Mouse (Mus musculus) B cell, adult 2 months (primary cell): Measurements from ENCODE around the gene Hoxb5.

Experiments used
- DNase-seq, 2 experiments: peaks; one replicate each; pipeline ENCODE4 v3.0.0; 2022

The Hoxb5 gene

DNA sequence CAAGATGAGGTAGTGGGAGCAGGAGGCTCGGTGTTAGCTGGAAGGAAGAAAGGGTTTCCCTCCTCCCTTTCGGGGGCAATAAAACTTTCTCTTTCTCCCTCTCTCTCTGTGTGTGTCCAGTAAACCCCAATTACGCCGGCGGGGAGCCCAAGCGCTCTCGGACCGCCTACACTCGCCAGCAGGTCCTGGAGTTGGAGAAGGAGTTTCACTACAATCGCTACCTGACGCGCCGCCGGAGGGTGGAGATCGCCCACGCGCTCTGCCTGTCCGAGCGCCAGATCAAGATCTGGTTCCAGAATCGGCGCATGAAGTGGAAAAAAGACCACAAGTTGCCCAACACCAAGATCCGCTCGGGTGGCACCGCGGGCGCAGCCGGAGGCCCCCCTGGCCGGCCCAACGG, 16.8 kb downstream of the Hoxb5 start:
- DNase-seq: peak in 1 of 2 experiments; percentile 34

DNA sequence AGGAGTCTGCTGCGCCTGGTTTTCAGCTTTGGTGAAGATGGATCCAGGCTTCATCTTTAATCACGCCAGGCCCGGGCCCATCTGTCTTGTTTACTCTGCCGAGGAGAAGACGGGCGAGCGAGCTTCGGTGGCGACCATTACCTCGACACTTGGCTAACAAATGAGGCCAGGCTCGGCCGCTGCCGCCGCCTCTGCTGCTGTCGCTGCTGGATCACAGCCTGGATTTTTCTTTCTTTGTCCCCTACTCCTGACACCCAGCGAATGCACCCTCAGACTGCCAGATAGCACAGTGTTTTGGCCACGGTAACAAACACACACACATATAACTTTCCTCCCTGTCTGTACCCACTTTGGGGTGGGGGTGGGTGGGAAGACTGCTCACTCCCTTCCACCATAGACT, 17.6 kb downstream of the Hoxb5 start:
- no peak for DNase-seq

DNA sequence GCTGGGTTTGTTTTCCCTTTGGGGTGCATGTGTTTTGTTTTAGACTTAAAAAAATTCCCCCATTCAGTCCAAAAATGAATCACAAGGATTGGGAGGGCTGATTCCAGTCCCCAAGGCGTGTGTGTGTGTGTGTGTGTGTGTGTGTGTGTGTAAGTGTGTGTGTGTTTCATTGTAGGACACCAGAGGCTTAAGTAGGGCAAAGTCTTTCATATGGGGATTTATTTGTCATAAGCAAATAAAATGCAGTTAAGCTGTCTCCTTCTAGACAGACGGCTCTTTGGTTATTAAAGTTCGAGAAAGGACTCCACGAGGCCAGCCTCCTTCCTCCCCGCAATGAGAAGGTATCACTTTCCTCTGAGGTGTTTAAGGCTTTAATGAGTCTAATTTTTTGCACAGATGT, 18.7 kb downstream of the Hoxb5 start:
- DNase-seq: no peak

DNA sequence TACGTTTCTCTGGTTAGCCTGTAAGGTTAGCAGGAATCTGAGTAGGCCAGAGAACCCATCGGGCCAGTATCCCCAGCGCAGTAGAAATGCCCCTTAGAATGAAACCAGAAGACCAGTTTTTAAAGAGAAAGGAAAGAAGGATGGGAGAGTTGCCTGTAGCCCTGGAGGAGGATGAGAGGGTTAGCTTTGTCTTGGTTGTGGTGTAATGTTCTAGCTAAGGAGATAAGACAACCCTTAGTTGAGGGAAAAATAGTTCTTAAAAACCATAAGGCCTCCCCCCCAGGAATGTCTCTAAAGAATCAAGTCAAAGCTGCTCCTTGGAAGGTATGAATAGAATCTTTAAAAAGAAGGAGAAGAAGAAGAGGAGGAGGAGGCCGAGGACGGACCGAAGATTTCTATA, 19.6 kb downstream of the Hoxb5 start:
- DNase-seq: no peak

DNA sequence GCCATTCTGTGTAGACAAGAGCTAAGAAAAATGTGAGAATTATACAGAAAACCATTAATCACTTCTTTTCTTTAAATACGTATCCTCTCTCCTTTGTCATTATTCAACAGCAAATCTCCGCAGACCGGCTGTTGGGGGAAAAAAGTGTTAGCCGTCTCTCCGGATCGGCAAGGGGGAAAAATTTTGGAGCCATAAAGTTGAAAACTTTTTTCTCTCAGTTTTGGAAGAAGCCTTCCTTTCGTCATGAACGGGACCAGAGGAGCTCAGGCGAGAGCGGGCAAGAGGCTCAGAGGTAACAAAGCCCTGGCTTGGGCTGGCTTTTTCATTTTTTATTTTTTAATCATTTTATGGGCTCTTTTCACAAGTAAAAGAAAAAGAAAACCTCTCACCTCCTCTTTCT, 20.0 kb downstream of the Hoxb5 start, which contains the start of gene Hoxb3:
Hoxb3 (plus strand) TSS at position 173 of the 400 bp plus-strand sequence.
- DNase-seq: no peak

DNA sequence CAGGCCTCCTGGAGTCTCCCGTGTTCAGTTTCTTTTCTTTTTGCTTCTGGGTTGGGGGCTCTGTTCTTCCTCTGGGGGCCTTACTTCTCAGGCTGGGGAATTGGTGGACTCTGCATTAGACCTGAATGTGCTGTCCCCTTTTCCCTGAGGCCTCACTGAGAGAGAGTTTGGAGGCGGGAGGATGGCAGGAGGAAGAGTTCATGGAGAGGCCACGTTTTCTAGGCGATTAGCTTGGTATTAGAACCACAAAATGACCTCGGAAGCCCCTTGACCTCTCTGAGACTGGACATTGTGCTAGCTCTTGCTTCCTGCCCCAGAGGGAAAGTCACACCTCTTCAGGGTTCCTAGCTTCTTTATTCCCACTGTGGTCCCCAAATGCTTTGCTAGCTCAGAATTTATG, 21.0 kb downstream of the Hoxb5 start:
- no peak for DNase-seq

DNA sequence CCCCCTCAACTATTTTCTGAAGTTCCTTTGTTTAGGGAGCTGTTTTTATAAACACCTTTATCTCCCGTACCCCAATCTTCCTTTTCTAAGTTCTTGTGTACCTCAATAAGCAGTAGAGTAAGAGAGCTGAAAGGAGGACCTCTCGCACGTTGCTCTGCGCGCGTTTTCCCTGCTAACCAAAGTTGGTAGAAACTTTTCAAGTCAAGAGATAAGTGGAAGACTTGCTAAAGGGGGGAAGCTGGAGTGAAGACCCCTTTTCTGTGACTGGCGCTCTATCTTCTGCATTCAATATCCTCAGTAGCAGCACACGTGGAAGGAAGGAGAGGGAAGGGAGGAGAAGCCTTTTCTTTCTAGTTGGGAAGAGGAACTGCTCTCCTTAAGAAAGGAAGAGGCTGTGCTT, 21.8 kb downstream of the Hoxb5 start:
- DNase-seq: no peak

DNA sequence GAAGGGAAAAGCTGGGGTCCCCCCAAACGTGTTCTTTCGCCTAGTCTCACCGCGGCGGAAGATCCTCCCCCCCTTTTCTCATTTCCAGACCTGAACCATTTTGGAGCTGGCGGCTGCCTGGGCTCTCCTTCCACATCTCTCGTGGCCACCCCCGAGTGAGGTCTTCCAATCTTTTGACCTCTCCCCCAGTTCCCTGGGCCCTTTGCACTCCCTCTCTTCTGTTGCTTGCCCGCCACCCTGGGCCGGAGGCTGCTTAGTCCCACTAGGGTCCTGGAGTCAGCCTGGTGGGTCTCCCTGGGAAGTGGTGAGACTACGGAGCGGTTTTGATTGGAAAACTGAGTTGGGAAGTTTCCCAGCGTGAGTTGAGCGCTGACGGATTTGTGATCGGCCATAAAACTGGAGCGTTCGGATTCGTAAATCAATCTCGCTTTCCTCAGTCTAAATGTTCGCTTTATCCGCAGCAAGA, 22.6 kb downstream of the Hoxb5 start:
- no peak for DNase-seq

DNA sequence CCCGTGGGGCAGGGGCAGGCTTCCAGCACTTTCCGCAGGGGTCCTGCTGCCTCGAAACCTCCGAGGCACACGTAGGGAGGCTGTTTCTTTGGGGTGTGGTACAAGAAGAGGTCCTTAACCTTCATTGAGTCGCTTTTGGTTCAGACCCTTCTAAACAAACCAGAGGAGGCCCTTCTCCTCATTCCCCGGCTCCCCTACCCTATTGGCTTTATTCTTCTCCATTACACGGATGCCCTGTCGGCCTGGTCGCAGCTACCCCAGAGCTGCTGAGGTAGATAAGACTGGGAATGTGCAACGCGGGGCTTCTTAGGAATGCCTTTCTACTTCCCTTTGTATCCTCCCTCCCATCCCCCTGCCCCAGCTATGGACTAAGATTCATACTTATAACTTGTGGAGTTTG, 23.6 kb downstream of the Hoxb5 start:
- no peak for DNase-seq

DNA sequence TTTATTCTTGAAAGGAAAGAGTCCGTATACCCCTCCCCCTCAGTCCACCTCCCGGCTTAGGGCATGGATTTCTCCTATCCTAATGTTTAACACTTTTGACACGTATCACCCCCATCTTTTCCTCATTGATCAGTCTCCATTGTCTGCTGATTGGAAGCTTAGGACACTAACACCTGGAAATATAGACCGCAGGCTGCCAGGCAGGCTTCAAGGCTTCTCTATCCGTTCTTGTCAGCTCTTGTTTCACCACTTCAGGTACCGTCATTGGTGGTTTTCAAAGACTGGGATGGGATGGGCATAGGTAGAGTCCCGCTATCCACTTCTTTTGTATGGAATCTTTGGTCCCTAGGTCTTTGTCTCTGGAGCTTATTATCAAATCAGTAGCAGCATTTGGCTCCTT, 24.0 kb downstream of the Hoxb5 start:
- no peak for DNase-seq

DNA sequence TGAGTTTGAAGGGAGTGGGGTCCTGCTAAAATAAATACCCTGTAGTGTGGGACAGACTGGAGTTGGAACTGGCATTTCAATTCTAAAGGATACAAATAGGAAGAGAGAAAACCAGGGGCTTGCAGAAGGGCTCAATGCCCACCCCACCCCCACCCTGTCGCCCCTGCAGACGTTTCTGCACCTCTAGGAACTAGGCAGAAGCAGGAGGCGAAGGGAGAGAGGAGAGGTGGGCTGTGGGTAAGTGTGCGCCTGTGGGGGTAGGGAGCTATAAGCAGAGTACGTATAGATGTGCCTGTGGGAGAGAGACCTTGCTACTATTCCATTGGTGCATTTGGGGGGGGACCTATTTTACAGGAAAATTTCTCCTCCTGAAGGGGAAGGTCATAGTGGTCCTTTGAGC, 24.6 kb downstream of the Hoxb5 start:
- no peak for DNase-seq

DNA sequence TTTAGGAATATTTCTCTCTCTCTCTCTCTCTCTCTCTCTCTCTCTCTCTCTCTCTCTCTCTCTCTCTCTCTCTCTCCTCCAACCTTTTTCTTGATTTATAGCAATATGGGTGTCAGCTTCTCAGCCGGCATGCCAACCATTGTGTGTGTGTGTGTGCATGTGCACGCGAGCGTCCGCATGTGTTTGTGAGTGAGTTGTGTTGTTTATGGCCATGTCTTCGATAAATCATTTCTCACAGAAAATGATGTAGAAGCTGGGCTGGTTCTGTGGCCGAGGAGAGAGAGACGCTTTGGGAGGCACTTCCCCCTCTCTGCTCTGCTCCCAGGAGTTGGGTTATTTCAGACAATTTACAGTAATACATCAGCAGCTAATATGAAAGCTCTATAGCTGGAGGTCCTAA, 25.5 kb downstream of the Hoxb5 start:
- DNase-seq: no peak

DNA sequence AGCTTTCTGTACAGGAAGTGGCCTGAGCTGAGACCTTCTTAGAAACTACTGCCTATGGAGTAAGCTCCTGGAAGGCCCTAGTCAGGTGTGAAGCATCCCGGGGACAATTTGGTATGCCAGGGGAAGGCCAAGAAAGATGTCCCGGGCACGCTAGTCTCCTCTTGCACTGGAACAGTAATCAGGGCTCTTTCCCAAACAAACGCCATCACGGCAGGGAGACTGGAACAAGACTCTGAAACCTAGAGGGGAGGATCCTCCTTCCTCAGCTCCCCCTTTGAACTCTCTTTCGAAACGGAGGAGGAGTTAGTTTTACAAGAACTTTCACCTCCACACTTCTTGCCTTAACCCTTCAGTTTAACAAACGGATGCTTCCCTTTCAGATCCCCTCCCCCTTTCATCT, 29.0 kb downstream of the Hoxb5 start:
- DNase-seq: no peak

DNA sequence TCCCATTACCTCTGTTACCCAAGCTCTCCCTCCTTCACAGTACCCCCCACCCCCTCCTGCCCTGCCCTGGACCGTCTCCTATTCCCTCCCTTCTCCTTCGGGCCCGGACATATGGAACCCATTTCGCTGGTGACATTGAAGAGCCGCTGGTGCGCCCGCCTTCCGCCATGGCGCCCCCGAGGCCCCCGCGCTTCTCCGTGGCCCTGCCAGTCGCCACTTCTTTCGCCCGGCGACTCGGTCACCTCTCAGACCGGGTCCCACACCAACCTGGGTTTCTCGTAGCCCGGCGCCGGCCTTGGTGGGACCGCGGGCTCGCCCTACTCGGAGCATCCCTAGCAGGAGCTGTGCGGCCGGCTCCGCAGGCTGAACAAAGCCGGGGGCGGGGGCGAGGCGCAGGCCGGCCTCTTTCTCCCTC, 29.5 kb downstream of the Hoxb5 start:
- DNase-seq: no peak

DNA sequence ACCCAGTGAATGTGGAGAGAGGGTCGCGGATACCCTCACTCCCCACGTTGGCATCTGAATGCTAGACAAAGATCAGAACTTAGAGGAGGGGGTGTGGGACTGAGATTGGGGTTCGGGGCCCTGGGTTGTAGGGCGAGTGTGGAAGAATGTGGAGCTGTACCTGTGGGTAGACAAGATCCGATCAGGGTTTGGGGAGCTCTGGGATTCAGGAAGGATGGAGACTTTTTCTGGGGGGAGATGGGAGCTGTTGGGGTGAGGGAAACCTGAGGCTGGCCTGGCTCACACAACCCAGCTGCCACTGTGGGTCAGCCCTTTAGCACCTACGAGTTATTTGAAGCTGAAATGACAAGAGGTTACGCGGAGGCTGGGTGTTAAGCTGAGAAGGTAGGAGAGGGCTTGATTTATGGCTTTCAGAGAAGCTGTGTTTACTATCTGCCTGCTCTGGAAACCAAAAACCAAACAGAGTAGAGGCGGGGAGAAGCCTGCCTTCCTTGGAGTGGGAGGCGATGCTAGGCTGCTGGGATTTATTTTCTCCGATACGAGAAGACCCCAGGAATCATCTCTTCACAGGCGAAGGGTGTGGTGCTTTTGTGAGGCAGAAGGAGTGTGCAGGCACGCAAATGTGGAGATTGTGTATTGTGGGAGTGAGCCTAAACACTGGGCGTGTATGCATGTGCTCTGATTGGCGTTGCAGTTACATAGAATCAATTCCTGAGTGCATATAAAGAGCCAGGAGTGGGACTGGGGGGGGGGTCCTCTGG, 30.3 kb downstream of the Hoxb5 start:
- DNase-seq: no peak

DNA sequence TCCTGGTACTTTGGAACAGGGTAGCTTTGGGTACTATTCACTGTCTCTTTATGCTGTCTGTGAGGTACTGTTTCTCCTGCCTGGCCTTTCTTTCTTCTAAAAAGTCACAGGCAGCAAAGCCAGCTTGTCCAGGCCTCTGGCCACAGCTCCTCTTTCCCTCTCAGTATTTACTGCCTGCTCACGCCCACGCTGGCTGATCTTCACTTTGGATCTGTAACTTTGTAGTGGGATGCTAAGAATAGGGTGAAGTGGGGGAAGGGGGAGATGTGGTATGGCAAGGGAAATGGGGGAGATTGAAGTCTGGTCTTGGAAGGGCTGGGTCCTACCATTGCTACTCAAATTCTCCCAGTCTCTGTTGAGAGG, 30.8 kb downstream of the Hoxb5 start:
- no peak for DNase-seq

DNA sequence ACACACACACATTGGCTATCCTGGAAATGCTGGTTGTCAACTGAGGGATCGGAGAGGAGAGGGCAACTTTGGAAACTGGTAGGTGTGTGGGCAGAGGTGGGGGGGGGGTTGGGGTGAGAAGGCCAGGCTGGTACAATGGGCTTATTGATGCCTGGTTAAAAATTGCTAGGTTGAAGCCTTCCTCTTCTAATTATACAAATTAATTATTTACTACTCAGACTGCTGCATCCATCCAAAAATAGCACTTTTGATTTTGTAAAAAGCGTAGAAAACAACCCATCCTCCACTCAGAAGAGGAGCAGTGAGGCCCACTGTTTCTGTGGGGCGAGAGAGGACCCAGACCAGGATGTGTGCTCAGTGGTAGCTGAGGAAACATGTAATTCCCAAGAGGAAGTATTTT, 31.9 kb downstream of the Hoxb5 start:
- no peak for DNase-seq

DNA sequence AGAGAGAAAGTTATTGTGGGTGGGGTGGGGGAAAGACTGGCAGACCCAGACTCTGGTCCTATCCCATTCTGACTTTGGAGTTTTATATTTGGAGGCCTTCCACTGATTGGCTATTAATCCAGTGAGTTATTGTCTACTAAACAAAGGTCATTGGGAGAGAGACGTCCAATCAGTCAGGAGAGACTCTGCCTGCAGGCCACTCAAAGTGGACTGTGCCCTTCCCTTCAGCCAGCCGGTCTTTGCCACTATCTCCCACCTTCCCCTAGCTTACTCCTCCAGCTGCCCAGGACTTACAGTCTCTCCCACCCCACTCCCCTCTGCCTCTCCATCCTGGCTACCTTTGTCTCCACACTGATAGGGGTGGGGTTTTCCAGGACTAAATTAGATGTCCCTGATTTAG, 33.5 kb downstream of the Hoxb5 start:
- DNase-seq: no peak

DNA sequence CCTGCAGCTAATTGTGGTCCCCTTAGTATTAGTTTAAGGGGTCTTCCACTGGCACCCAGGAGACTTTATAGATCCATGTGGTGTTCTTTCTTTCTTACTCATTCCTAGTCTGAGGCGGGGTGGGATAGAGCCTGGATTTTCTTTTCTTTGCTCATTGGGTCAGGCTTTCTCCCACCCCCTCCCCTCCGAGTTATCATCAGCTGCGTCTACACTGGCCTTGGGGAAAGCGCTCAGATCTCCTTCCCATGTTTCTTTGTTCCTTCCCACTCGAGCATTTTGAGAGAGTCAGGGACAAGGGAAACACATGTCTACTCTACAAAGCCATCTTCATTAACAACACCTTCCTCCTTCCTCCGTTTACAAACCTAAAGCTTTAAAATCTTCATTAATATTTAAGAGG, 33.9 kb downstream of the Hoxb5 start:
- no peak for DNase-seq

DNA sequence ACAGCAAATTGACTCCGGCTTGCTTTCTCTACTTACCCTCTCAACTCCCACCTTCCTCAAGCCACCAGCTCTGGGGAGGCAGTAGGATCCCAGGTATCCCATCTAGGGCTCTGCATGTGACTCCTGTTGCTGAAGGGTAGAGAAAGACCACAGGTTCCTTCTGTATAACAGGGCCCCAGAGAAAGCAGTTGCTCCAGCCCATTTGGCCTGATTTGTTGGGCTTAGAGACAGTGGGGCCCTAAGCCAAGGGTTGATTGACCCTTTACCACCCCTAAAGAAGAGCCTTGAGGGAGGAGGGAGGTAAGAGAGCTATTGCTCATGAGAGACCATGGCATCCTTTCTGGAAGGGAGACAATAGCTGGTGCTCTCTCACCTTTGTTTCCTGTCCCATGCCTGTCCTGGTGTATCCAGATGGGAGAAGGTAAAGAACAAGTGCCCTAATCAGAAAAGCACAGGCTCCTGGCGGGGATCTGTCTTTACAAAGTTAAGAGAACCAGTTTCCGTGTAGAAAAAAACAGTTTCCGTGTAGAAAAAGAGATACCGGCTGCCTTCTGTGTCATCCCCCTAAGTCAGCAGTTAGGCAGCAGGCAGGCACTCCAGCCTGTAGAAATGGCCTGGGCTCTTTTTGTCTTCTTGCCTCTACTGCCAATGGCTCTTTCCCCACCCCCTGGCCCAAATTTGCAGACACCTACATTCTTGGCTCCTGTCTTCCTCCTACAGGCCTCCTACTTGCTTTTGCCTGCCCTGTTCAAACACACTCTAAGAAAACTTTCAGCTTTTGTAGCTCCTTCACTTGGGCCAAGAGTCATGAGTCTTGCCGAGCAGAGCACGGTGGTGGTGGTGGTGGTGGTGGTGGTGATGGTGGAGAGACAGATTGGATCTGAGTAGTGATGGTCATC, 36.1 kb downstream of the Hoxb5 start:
- DNase-seq: no peak

DNA sequence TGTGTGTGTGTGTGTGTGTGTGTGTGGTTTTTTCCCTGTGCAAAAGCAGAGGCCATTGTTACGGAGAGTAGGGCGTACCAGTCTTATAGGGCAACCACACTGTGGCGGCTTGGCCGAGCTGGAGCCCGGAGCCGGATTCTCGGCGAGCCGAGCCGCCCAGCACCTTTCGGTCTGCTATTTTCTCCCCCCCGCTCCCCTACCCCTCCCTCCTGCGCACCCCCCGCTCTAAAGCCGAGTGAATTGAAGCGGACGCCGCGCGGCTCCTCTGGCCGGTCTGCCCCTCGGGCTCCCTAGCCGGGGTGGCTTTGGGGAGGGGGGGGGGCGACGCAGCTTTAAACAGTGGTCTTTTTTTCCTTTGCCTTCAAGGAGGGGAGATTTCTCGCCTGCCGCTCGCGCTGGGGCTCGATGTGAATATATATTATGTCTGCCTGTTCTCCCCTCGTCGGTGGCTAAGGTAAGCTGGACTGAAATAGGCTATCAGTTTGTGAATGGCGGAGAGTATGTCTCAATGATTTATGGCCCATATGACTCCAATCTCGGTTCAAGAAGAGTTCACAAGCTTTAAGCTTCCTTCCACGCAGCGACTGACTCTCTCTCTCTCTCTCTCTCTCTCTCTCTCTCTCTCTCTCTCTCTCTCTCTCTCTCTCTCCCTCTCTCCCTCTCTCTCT, 37.7 kb downstream of the Hoxb5 start:
- no peak for DNase-seq

DNA sequence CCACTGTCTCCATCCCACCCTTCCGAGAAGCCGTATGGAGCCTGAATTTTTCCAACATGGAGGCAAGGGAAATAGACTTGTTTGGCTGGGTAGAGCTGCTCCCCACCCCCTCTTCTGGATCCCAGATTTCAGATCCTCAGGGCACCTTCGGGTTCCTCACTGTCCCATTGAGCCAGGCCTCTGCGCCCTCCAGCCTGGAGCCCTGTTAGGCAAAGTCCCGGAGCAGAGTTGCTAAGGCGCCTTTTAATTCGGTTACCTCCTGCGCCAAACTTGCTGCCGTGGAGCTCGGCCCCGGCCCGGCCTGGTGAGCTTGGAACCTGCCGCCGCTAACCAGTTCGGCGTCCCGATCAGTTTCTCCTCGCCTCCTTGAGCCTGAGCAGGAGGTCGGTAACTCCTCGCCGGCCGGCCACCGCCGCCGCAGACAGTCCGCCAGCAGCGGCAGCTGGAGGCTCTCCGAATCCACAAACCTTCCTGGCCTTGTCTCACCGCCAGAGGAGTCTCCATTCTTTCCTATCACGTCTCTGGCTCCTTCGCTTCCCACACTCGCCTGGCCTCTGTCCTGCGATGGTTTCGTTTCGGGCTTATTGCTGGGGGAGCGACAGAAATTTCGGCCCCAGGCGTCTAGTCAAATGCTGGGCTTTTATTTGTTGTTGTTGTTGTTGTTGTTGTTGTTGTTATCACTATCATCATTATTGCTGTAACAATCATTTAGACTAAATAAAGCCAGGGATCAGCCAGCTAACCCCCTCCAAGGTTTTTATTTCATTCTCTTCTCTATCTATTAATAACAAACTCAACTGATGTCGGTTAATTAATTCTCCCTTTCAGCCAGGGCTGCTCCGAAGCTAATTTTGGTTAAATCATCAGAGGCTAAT, 38.8 kb downstream of the Hoxb5 start:
- DNase-seq: no peak

DNA sequence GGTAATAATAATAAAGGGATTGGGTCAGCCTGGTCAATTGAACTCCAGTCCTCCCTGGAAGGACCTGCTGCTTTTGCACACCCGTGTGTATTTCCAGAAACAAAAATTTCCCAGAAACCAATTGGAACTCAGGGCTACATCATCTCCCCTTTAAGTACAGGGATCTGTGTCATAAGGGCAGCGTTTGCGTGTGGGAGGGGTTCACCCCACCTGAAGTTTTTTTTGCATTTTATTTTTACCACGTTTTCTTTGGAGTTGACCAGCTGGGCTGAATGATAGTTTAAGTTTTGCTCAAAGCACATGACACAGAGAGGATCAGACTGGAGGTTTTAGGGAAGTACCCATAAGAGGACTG, 39.4 kb downstream of the Hoxb5 start:
- no peak for DNase-seq
